Mouse (Mus musculus) heart, embryonic 14.5 days (tissue): Measurements from ENCODE around the gene Fkbp7. TPM values are rescaled to one million over a fixed set of nuclear protein-coding genes. Genes with fewer than 3 reads are reported as not detected.

Source experiments
- ATAC-seq: fragments of 200-750 bp; cut with Nextera tagmentation; 2 replicates; pipeline ENCODE4 v1.8.0; 2017; ENCODE audit warnings: low read depth, moderate TSS enrichment; ENCODE audit not compliant: insufficient number of reproducible peaks, insufficient read depth, low FRiP score
- H3K27ac ChIP-seq, 2 experiments: fragments of 200-500 bp in 1 of 2; fragments of 300-500 bp in 1 of 2; sonication (generic) in 1 of 2; replicated peaks in 1 of 2; 2 replicates each; pipeline ENCODE4 v1.5.1; 2012 to 2014; ENCODE audit warnings: low read depth in 2 of 2, low read length in 2 of 2, control low read depth in 1 of 2, mild to moderate bottlenecking in 1 of 2, mixed read lengths in 1 of 2; ENCODE audit not compliant: control insufficient read depth in 1 of 2, insufficient read depth in 1 of 2
- H3K27me3 ChIP-seq: fragments of 300-500 bp; sonication (generic); 2 replicates; pipeline ENCODE4 v1.6.1; 2014; ENCODE audit warnings: mild to moderate bottlenecking, low read length, control low read depth; ENCODE audit not compliant: control insufficient read depth, insufficient read depth
- H3K36me3 ChIP-seq: fragments of 300-500 bp; sonication (generic); 2 replicates; pipeline ENCODE4 v1.6.1; 2014; ENCODE audit warnings: mild to moderate bottlenecking, control low read depth, low read length, mixed read lengths; ENCODE audit not compliant: control insufficient read depth, insufficient read depth
- H3K4me1 ChIP-seq, 2 experiments: fragments of 200-500 bp in 1 of 2; fragments of 300-500 bp in 1 of 2; sonication (generic) in 1 of 2; 2 replicates each; pipeline ENCODE4 v1.6.1; 2012 to 2014; ENCODE audit warnings: low read length in 2 of 2, control low read depth in 1 of 2, mixed read lengths in 1 of 2; ENCODE audit not compliant: control insufficient read depth in 2 of 2, insufficient read depth in 2 of 2
- H3K4me2 ChIP-seq: fragments of 300-500 bp; sonication (generic); 2 replicates; pipeline ENCODE4 v1.6.1; 2014; ENCODE audit warnings: mild to moderate bottlenecking, low read length
- H3K4me3 ChIP-seq, 2 experiments: fragments of 200-500 bp in 1 of 2; fragments of 300-500 bp in 1 of 2; sonication (generic) in 1 of 2; 2 replicates each; pipeline ENCODE4 v1.5.1; 2012 to 2014; ENCODE audit warnings: low read length in 2 of 2, mild to moderate bottlenecking in 2 of 2, control low read depth in 1 of 2, low read depth in 1 of 2, moderate library complexity in 1 of 2; ENCODE audit not compliant: control insufficient read depth in 1 of 2, insufficient read depth in 1 of 2
- H3K9ac ChIP-seq: fragments of 300-500 bp; sonication (generic); 2 replicates; pipeline ENCODE4 v1.6.1; 2014; ENCODE audit warnings: mild to moderate bottlenecking, low read length
- H3K9me3 ChIP-seq: fragments of 300-500 bp; sonication (generic); 2 replicates; pipeline ENCODE4 v1.6.1; 2016; ENCODE audit warnings: low read length, control low read depth; ENCODE audit not compliant: control insufficient read depth
- WGBS: fragments of 180-500 bp; shearing (Covaris S2); extraction: QIAGEN DNeasy Blood & Tissue Kit; methylation state at CpG from one replicate; pipeline ENCODE4 v1.1.7; 2014; 5-methylcytosine and 5-hydroxymethylcytosine counted together
- polyA plus RNA-seq: library from polyadenylated mRNA; unstranded; fragments of >200 nt; fragmentation: Nextera tagmentation; extraction: Ambion mirVana; gene quantifications from 2 replicates; pipeline ENCODE4 v1.2.1, GENCODE M21; 2014

The Fkbp7 gene
- polyA plus RNA-seq, 1 experiment from 2014 or later = 85.0 TPM

DNA sequence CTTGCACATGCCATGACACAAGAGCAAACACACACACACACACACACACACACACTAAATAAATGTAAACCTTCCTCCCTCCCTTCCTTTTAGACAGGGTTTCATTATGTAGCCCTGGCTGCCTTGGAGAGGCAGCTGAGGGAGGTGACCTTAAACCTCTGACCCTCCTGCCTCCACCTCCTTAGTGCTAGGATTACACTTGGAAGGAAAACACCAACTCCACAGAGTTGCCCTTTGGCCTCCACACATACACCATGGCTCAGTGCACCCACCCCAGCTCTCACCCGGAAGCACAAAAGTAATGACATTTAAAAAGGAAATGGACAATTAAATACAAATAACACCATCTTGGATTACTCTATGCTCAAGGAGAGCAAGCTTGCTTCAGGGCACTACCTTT, 51.2 kb downstream of the Fkbp7 start:
- H3K9me3 ChIP-seq = 0 out of 2 replicates have a peak, but pooled peaks cover 3% of the 10 kb centered on the region
- no peak overlapping the region for H3K4me3 ChIP-seq
- no peak overlapping the region for H3K9ac ChIP-seq
- no peaks in the 10 kb centered on the region for H3K4me1 ChIP-seq
- no peak overlapping the region for H3K4me2 ChIP-seq
- WGBS = 88% methylated on average over 1 of the region's 1 CpGs
- H3K27ac ChIP-seq = no peak overlapping the region
- no peaks in the 10 kb centered on the region for H3K27me3 ChIP-seq
- H3K36me3 ChIP-seq = peaks cover 19% of the 10 kb centered on the region
- no peak for ATAC-seq

DNA sequence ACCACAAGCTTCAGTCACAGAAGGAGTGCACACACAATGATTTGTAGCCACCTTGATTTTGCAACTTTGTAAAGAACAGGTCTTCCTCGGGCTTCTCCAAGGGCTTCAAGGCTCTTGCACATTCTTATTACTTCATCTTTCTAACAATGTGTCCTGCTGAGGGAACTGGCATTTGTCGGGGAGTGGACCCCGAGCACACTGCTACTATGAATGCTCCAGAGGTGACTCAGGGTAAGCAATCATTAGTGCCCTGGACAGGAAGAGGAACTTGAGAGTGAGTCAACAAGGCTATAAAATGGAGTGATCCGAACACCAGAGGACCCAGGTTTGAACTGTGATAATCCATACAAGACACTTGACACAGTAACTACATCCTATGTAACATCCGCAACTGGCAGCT, 52.7 kb downstream of the Fkbp7 start:
- 79% methylated on average over 5 of the region's 5 CpGs for WGBS
- Histone ChIP-seq H3K4me2 (no peak overlapping the region), H3K27ac (no peak overlapping the region), H3K4me3 (no peak overlapping the region), H3K27me3 (no peaks in the 10 kb centered on the region), H3K9ac (no peak overlapping the region), H3K4me1 (no peaks in the 10 kb centered on the region), H3K9me3 (no peaks in the 10 kb centered on the region), H3K36me3 (peaks cover 12% of the 10 kb centered on the region)
- no peak for ATAC-seq

DNA sequence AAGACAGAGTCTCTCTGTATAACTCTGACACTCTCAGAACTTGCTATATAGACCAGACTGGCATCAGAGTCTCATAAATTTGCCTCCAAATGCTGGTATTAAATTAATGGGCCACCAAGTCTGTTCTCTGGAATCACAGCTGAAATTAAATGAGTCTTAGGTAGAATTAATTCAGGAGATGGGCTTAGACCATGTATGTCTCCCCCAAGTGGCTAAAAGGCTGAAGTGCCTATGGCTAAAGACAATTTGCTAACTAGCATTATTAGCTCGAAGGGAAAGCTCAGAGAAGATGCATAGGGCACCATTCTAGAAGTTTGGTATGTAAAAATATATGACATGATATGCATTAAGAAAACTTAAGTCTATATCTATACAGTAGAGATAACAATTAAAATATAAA, 54.8 kb downstream of the Fkbp7 start:
- Histone ChIP-seq H3K4me3 (no peak overlapping the region), H3K9ac (no peak overlapping the region), H3K9me3 (no peaks in the 10 kb centered on the region), H3K4me2 (no peak overlapping the region), H3K27me3 (no peaks in the 10 kb centered on the region), H3K27ac (no peak overlapping the region), H3K4me1 (no peaks in the 10 kb centered on the region), H3K36me3 (no peaks in the 10 kb centered on the region)
- no peak for ATAC-seq
- 34% methylated on average over 1 of the region's 1 CpGs for WGBS

Other genes starting within 250 kb of the Fkbp7 start
- 37.8 and 38.9 TPM in 2 replicates for gene Prkra, start 25.1 kb downstream of the Fkbp7 start, polyA plus RNA-seq
- gene Pjvk, start 24.6 kb downstream of the Fkbp7 start, polyA plus RNA-seq = 0.18 TPM in 1 of 2 replicates, not detected in the other
- 10.0 and 13.0 TPM in 2 replicates for gene Plekha3, start 2.2 kb upstream of the Fkbp7 start, polyA plus RNA-seq